Mouse (Mus musculus): Measurements from ENCODE around the gene Camkk2. TPM values are rescaled to one million over a fixed set of nuclear protein-coding genes. Genes with fewer than 3 reads are reported as not detected.
A peak's percentile ranks its signal among the peaks of the same experiment; 100 is the strongest.

Gene Camkk2
- total RNA-seq (2021), result 1 to 10 TPM; 8.6 to 8.8 TPM
- long read RNA-seq, experiment 1, full-length matches to known transcripts, result 3 of 4 reads
- long read RNA-seq, experiment 1, partial matches to known transcripts, result 0 of 4 reads
- long read RNA-seq, experiment 1, other reads (novel, unspliced or antisense), result 1 of 4 reads
- long read RNA-seq, experiment 2, full-length matches to known transcripts, result 3 of 5 reads
- long read RNA-seq, experiment 2, partial matches to known transcripts, result 1 of 5 reads
- long read RNA-seq, experiment 2, other reads (novel, unspliced or antisense), result 1 of 5 reads

DNA sequence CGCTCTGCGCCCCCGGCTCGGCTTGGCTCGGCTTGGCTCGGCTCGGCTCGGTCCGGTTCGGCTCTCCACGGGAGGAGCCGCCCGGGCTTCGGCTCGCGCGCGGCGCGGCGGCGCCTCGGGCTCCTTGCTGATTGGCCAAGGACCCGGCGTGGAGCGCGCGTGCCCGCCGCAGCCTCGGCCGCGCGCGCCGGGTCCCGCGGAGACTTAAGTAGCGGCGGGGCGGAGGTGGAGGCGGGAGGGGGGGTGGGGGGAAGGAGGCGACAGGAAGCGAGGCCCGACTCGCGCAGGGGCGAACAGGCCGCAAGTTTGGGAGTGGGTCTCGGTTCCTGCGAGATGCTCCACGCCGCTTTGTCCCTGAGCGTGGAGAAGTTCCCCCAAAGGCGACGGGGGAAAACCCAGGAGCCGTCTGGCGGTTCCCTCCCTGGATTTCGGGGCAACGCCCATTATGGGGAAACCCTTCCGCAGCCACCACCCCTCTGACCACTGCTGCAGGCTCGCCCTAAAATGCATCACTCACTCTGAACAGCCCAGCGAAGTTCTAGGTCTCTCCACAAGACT, at the start of gene Camkk2:
Camkk2 (minus strand) TSS at position 133 of the 558 bp plus-strand sequence.
- intact Hi-C loops (cut with DNase I; ENCODE audit: low total_unique reads), result no loop called here
- DNase-seq, result peak; percentile 85

DNA sequence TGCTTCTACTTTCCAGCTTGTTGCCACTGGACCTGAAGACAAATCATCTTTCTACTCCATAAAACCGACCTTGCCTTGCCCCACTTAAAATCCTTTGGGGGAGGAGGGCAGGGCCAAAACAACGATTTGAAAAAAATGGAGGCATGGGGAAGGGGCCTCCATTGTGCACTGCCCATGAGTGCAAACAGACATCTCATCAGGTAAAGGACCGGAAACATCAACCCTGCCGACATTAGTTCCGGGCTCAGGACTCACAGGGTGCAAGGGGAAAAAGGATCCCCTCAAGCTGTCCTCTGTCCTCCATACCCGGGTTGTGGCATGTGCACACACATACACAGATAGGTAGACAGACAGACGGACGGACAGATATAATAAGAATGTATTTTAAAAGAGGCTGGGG, 45.9 kb upstream of the Camkk2 start:
- DNase-seq, result no peak
- intact Hi-C loops (cut with DNase I; ENCODE audit: low total_unique reads), result no loop called here

DNA sequence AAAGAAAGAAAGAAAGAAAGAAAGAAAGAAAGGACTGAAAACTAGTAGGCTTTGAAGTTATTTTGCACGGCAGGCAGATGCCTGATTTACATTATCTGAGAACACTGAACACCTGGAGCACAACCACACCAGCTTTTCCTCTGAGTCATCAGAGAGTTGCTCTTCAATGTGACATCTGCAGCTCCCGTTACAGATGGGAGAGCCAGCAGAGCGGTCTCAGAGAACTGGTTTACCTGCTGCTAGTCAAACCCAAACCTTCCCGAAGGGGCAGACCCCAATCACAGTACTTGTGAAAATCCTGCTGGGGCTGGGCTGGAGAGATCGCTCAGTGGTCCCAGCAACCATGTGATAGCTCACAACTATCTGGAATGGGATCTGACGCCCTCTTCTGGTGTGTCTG, 45.2 kb upstream of the Camkk2 start:
- intact Hi-C loops (cut with DNase I; ENCODE audit: low total_unique reads), result no loop called here

DNA sequence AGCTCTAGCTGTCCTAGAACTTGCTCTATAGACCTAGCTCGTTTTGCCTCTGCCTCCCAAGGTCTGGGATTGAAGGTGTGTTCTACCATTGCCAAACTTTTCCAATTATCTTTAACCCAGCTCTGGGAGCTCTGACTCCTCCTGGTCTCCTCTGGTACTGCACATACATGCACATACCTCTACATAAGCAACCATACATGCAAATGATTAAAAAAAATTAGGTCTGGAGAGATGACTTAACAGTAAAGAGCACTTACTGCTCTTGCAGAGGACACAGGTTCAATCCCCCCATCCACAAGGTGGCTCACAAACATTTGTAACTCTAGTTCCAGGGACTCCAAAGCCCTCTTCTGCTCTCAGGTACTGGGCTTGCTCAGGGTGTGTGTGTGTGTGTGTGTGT, 44.8 kb upstream of the Camkk2 start:
- intact Hi-C loops (cut with DNase I; ENCODE audit: low total_unique reads), result no loop called here
- no peak for DNase-seq

More for the DNA sequence above, 45.2 kb upstream of the Camkk2 start:
- no peak for DNase-seq

DNA sequence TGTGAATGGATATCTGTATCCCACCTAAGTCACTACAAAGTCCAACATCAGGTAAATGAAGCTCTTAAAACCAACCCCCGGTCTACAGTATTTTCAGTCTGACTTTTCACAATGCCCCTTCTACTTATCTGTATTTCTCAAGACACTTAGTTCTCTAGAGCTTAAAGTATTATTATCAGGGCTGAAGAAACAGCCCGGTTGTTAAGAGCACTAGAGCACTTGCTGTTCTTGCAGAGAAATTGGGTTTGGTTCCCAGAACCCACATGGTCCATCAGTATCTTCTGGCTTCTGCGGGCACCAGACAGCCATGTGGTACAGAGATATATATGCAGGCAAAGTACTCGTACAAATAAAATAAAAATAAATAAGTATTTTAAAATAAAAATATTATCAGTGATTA, 43.2 kb upstream of the Camkk2 start:
- intact Hi-C loops (cut with DNase I; ENCODE audit: low total_unique reads), result no loop called here
- DNase-seq, result no peak

DNA sequence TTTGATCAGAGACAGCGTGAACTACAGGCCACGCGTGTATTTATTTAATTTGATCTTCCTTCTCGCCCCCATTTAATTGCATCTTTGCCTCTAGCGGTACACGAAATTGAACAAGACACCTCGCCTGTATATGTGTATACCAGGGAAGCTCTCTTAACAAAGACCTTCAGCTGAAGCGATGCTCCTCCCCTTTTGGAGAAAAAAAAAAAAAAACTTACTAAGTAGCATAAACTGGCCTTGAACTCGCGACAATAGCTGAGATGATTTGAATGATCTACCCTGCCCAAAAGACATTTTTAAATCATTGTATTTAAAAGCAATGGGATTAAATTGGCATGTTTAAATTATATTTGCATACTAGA, 42.3 kb upstream of the Camkk2 start:
- intact Hi-C loops (cut with DNase I; ENCODE audit: low total_unique reads), result no loop called here
- no peak for DNase-seq

DNA sequence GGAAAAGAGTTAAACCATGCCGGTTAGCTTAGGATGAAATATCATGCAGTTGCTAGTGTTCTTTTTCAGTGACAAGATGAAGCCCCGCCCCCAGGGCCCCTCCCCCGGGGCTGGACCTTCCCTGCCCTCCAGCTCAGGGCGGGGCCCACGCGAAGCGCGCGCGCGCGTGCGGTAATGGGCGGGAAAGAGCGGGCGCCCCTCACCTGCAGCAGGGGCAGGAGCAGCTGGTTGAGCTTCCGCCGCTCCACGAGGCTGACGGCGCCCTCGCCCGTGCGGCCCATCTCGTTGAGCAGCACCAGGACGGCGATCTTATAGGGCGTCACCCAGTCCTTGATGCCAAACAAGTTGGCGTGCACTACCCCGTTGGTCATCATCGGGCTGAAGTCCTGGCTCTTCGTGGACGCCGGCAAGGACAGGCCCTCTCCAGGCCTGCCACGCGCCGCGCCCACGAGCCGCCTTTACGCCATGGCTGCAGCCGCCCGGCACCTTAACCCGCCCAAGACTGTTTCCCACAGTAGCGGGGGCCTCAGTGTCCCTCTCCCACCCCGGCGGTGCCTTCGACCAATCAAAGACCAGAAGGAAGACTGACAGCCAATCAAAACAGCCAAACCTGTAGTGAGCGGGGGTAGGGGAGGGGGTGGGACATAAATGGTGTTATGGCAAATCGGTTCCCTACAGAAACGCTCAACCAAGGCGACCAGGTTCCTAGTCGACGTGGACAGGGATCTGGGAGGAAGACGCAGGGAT, 41.7 kb upstream of the Camkk2 start, which contains the start of gene Anapc5:
Anapc5 (minus strand) TSS at position 563 of the 747 bp plus-strand sequence.
- peak; percentile 91 for DNase-seq
- intact Hi-C loops (cut with DNase I; ENCODE audit: low total_unique reads), result no loop called here

DNA sequence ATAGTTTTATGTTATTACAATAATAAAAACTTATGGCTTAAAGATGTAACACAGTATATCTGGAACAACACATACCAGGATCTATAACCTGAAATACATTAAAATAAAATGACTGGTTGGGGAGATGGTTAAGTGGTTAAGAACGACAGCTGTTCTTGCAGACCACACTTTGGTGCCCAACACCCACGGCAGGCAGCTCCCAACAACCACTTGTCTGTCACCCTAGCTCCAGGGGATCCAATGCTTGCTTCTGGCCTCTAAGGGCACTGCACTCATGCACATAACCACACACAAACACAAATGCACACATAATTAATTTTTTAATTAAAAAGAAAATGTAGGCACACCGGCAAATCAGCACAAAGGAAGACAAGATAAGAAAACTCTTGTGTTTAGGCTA, 33.5 kb upstream of the Camkk2 start:
- no peak for DNase-seq
- intact Hi-C loops (cut with DNase I; ENCODE audit: low total_unique reads), result no loop called here

DNA sequence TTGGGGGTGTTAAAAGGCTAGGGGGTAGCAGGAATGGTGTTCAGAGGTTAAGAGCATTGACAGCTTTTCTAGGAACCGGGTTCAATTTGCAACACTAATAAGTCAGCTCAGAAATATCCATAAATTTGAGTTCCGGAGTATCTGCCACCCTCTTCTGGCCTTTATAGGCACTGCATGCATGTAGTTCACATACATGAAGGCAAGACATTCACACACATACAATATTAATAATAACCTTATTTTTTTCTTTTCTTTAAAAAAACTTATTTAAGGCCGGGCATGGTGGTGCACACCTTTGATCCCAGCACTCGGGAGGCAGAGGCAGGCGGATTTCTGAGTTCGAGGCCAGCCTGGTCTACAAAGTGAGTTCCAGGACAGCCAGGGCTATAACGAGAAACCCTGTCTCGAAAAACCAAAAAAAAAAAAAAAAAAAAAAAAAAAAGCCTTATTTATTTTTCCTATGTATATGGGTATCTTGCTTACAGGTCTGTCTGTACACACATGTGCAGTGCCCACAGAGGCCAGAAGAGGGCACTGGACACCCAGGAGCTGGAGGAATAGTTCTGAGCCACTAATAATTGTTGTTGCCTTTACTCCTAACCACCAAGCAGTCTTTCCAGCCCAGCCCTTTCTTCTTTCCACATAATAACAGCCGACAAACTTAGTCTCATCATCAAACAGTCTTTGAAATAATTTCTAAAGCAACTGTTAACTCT, 32.3 kb upstream of the Camkk2 start:
- intact Hi-C loops (cut with DNase I; ENCODE audit: low total_unique reads), result no loop called here
- peak; percentile 42 for DNase-seq

DNA sequence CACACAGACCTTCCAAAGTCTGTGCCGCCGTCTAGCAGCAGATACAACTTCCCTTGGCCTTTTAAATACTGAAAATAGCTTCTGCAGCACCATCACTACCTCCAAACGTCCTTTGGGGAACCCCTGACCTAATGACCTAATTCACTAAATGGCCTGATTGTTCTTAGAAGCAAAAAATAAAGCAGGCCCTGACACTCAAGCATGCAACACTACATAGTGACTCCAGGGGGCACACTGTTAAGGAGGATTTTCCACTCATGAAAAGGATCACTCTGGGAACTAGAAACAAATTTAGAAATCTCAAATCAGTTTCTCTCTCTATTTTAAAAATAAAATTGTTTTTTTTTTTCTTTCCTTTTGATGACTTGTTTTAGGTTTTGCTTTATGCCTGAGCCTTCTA, 26.3 kb upstream of the Camkk2 start:
- DNase-seq, result no peak
- intact Hi-C loops (cut with DNase I; ENCODE audit: low total_unique reads), result no loop called here

DNA sequence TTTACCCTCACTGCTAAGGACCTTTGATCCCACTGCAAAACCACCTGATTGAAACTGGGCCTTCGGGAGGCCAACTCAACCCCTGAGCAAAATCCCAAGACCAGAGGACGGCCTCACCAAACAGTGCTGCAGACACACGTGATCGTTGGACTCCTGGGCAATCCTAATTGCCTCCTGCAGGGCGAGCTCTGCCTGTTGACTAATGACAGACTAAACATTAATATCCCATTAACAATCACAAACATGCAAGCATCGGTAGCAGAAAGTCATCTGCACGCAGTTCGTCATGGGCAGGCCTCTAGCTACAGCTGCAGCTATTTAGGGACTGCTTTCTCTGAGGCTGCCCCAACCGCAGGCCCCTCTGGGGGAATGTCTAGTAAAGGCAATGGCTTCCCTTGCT, 23.5 kb upstream of the Camkk2 start:
- no peak for DNase-seq
- intact Hi-C loops (cut with DNase I; ENCODE audit: low total_unique reads), result no loop called here

DNA sequence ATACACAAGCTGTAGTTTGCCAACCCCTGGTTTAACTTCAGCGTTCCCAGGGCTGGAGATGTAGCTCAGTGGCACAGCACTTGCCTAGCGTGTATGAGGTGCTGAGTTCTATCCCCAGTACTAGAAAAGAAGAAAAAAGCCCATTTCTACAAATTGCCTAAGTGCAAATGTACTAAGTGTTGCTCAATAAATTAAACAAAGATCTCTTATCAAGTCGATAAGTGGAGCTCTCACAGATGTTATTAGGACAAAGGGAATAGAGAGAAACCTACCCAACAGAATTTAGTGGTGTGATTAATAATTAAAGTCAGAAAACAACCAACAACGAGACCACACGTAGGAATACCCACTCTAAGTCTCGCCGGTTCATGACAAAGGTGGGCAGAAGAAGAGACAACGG, 22.5 kb upstream of the Camkk2 start:
- intact Hi-C loops (cut with DNase I; ENCODE audit: low total_unique reads), result no loop called here

DNA sequence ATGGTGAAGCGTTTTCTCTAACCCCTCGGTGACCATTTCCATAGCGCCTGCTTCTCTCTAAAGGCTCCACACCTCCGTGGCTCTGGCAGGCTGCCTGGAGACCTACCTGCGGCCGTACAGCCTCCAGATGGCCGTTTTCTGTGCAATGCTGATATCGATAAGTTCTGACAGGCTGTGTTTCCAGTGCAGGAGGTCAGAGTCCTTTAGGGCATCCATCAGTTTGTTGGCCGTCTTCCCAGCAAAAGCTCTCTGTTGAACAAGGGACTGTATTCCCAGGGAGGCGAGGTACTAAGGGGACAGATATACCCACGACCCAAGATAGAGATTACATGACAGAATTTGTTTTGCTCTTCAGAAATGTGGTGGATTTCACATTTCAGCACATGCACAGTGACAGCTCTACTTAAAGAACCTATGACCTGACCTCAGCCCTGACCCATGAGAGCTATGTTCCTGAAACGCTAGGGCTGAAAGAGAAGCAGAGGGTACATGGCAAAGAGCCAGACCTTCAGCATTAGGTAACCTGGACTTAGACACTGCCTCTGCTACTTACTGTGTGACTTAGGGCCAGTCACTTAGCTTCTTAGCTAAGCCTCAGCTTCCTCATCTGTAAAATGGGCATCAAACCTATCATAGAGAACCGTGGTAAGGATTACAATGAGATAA, 21.3 kb upstream of the Camkk2 start:
- intact Hi-C loops (cut with DNase I; ENCODE audit: low total_unique reads), result no loop called here
- DNase-seq, result no peak

More for the DNA sequence above, 22.5 kb upstream of the Camkk2 start:
- DNase-seq, result no peak

DNA sequence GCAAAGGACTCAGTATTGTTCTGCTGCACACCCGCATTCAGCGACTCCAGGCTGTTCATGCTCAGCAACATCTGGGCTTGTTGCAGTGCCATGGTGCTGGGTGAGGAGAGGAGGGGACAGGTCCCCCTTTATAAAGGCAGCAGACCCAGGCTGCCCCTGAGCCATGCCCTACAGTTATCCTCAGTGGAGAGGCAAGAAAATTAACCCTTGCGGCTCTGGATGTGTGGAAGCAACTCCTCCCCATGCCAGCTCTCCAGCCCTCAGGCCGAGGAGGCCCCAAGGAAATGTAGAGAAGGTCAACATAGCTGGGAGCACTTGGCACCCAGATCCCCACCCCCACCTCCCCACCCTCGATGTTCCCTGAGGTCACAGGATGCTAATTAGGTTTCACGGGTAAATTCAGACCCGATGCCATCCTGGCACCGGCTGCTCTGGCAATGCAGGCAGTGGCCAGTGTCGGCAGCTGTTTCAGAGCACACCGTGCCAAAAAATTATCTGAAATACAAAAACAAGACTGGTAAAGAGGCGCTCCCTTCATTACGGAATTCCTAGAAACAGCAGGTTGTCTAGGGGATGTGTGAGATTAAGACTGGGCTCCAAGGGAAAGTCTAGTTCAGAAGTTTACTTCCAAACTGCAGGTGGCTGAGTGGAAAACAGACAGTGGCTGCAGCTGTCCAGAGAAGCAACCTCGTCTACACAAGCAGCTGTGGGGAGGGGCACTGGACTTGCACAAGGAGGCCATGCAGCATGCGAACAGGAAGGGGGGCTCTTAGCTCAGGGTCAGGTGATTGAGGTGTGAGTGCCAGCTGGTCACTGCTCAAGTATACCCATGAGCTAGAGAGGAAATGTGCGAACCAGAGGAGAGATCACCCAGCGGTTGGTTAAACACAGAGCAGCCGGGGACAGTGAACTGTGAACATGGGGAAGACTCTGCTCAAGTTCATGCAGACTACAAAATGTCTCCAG, 20.5 kb upstream of the Camkk2 start:
- intact Hi-C loops (cut with DNase I; ENCODE audit: low total_unique reads), result no loop called here
- DNase-seq, result no peak

DNA sequence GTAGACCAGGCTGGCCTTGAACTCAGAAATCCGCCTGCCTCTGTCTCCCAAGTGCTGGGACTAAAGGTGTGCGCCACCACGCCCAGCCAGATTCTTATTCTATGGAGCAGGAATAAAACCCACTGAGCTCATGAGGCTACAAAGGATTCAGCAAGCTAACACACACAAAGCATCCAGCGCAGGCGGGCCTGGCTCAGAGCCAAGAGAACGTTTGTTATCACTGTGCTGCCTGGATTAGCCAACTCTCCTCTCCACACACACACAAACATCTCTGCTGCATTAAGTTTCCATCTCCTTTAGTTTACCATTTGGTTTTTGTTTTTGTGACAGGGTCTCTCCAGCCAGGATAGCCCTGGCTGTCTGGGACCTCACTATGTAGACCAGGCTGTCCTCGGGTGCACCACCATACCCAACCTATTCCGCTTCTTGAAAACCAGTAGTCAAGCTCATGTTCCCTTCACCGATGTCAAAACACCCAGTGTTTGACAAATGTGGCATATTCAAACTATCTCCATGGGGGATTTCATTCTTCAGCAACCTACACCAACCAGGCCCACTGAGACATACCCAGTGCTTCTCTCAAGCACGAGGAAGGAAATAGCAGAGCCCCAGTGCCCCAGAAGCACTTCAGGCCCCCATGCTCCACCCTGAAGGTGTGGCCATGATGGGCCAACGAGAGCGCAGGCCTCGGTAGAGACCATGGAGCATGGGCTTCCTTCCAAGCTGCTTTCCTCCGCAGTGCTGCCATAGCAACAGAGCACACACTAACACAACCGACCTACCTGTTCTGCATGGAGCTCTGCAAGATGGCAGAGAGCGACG, 19.6 kb upstream of the Camkk2 start:
- intact Hi-C loops (cut with DNase I; ENCODE audit: low total_unique reads), result no loop called here
- DNase-seq, result no peak

DNA sequence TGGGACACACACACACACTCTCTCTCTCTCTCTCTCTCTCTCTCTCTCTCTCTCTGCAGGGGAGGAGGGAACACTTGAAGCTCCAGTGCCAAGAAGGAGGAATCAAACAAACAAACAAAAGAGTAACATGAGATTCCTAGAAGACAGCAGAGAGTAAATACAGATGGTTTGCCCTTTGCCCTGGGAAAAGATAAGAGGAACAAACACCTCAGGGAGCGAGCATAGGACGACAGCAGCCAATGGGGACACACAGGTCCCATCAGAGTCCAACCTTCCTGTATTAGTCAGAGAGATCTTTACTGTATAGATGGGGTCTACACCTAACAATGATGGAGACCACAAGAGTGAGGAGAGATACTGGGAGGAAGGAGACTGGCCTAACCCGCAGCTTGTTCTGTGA, 18.7 kb upstream of the Camkk2 start:
- DNase-seq, result no peak
- intact Hi-C loops (cut with DNase I; ENCODE audit: low total_unique reads), result no loop called here

DNA sequence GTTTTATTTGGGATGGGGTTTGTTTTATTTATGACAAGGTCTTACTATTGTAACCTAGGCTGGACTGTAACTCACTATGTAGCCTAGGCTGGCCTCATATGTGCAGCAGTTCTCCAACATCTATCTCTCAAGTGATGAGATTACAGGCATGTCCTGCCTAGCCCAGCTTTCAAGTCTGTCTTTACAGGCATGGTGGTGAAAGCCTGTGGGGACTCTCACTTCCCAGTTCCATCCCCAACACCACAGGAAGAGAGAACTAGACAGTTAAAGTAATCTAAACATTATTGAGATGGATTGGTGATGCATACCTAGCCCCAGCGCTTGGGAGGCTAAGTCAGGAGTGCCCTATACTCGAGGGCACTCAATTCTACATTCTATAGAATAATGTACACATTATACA, 9.5 kb upstream of the Camkk2 start:
- intact Hi-C loops (cut with DNase I; ENCODE audit: low total_unique reads), result no loop called here
- no peak for DNase-seq

Measured in gastrocnemius, postnatal 14 days (tissue).